Mouse (Mus musculus) left cerebral cortex, adult 2 months (tissue): ENCODE measurements around the gene Ccsap. TPM values are rescaled to one million over a fixed set of nuclear protein-coding genes. Genes with fewer than 3 reads are reported as not detected.

Experiments used
- DNase-seq, 2 experiments: peaks; one replicate each; pipeline ENCODE4 v3.0.0; 2021 to 2022; ENCODE audit warnings: low spot score in 2 of 2, mixed read lengths in 1 of 2; ENCODE audit errors: extremely low spot score in 1 of 2
- H3K27ac ChIP-seq: fragments of 200-600 bp; 2 replicates; pipeline ENCODE4 v1.8.1; 2022
- H3K4me3 ChIP-seq: fragments of 200-600 bp; 2 replicates; pipeline ENCODE4 v1.8.1; 2022
- CTCF ChIP-seq: fragments of 200-600 bp; IDR thresholded peaks from 2 replicates; pipeline ENCODE4 v1.8.1; 2022; ENCODE audit warnings: antibody characterized with exemption, mild to moderate bottlenecking, moderate library complexity
- intact Hi-C: fragments of 180-260 bp; cut with DNase I; formaldehyde crosslinking; loops from one replicate; pipeline ENCODE4 v1.15.1; 2025
- long read RNA-seq, 2 experiments: library from polyadenylated mRNA; stranded (forward); transcript quantifications; one replicate each; pipeline ENCODE4 v2.0.0; 2021; ENCODE audit warnings: borderline mapping rate in 2 of 2
- total RNA-seq, 2 experiments: library from RNA; stranded (reverse); gene quantifications; 2 replicates each; pipeline ENCODE4 v1.2.3; 2021

Ccsap gene
- 10 to 100 TPM; 65.9 to 75.4 TPM for total RNA-seq
- long read RNA-seq, experiment 1, transcript Ccsap-201 (3 exons, 2,390 nt) = minor isoform, 78 of 174 reads
- long read RNA-seq, experiment 1, transcript Ccsap-202 (4 exons, 2,673 nt) = major isoform, 87 of 174 reads
- long read RNA-seq, experiment 1, partial matches to known transcripts = 1 of 174 reads
- long read RNA-seq, experiment 1, other reads (novel, unspliced or antisense) = 8 of 174 reads
- long read RNA-seq, experiment 2, transcript Ccsap-201 (3 exons, 2,390 nt) = major isoform, 60 of 110 reads
- long read RNA-seq, experiment 2, transcript Ccsap-202 (4 exons, 2,673 nt) = minor isoform, 46 of 110 reads
- long read RNA-seq, experiment 2, partial matches to known transcripts = 1 of 110 reads
- long read RNA-seq, experiment 2, other reads (novel, unspliced or antisense) = 3 of 110 reads

- TF ChIP-seq CTCF = no peak; the same call in none of the 2 replicates
- DNase-seq = peak; percentile 71 to 72
- Histone ChIP-seq H3K4me3 (peak within 1 kb of the TSS; percentile 74), H3K27ac (peak within 1 kb of the TSS; percentile 97)
- intact Hi-C loops = loop anchor here (2.0 kb wide), 2 partner anchors 19 kb away; no protein-coding TSS in a partner anchor
Measured at GRCm38 (mm10) chr8:123859648-123860259, at the start of gene Ccsap. Gene Ccsap, minus strand, starts transcription at chr8:123860209.

- DNase-seq = no peak
- intact Hi-C loops = no loop called here
- no peak for TF ChIP-seq CTCF
- H3K4me3 ChIP-seq = no peak overlapping the region
- H3K27ac ChIP-seq = no peak overlapping the region
Measured at GRCm38 (mm10) chr8:123907604-123908003, 47.6 kb upstream of the Ccsap start.

- Histone ChIP-seq H3K27ac (no peak overlapping the region), H3K4me3 (no peak overlapping the region)
- DNase-seq = no peak
- intact Hi-C loops = no loop called here
- no peak for TF ChIP-seq CTCF
Measured at GRCm38 (mm10) chr8:123902653-123903052, 42.6 kb upstream of the Ccsap start.

GRCm38 (mm10) chr8:123899366-123899765 lies 39.4 kb upstream of the Ccsap start:
- Histone ChIP-seq H3K4me3 (no peak overlapping the region), H3K27ac (no peak overlapping the region)
- no peak for TF ChIP-seq CTCF
- intact Hi-C loops = no loop called here
- DNase-seq = no peak

- intact Hi-C loops = no loop called here
Measured at GRCm38 (mm10) chr8:123898576-123898975, 38.6 kb upstream of the Ccsap start.

GRCm38 (mm10) chr8:123896774-123897173 lies 36.8 kb upstream of the Ccsap start:
- TF ChIP-seq CTCF = no peak
- DNase-seq = no peak
- H3K4me3 ChIP-seq = no peak overlapping the region
- intact Hi-C loops = no loop called here
- no peak overlapping the region for H3K27ac ChIP-seq

More at GRCm38 (mm10) chr8:123898576-123898975, 38.6 kb upstream of the Ccsap start:
- DNase-seq = no peak
- TF ChIP-seq CTCF = no peak
- Histone ChIP-seq H3K4me3 (no peak overlapping the region), H3K27ac (no peak overlapping the region)

GRCm38 (mm10) chr8:123896366-123896761 lies 36.4 kb upstream of the Ccsap start:
- H3K4me3 ChIP-seq = no peak overlapping the region
- intact Hi-C loops = no loop called here
- no peak for DNase-seq
- peak overlapping the region; percentile 28; the same call in 1 of the 2 replicates for H3K27ac ChIP-seq
- no peak for TF ChIP-seq CTCF

- TF ChIP-seq CTCF = no peak
- DNase-seq = no peak
- no peak overlapping the region for H3K4me3 ChIP-seq
- intact Hi-C loops = no loop called here
- peak overlapping the region; percentile 28 for H3K27ac ChIP-seq
Measured at GRCm38 (mm10) chr8:123895680-123896365, 35.8 kb upstream of the Ccsap start.

GRCm38 (mm10) chr8:123895230-123895629 lies 35.2 kb upstream of the Ccsap start:
- DNase-seq = no peak
- Histone ChIP-seq H3K27ac (no peak overlapping the region; the same call in 1 of the 2 replicates), H3K4me3 (no peak overlapping the region)
- intact Hi-C loops = no loop called here
- no peak for TF ChIP-seq CTCF

- no peak for TF ChIP-seq CTCF
- intact Hi-C loops = no loop called here
- no peak for DNase-seq
- Histone ChIP-seq H3K27ac (peak within 1 kb of the TSS; percentile 28), H3K4me3 (no peak within 1 kb of the TSS)
Measured at GRCm38 (mm10) chr8:123894502-123895097, 34.6 kb upstream of the Ccsap start, which contains the start of gene Acta1. Gene Acta1, minus strand, starts transcription at chr8:123894751.

GRCm38 (mm10) chr8:123893413-123893812 lies 33.4 kb upstream of the Ccsap start:
- intact Hi-C loops = loop anchor here (2.0 kb wide), 1 partner anchor 39 kb away; no protein-coding TSS in a partner anchor
- TF ChIP-seq CTCF = no peak
- DNase-seq = no peak
- H3K27ac ChIP-seq = no peak overlapping the region
- H3K4me3 ChIP-seq = no peak overlapping the region
